Mouse (Mus musculus): ENCODE measurements at regions not wholly inside any gene's neighbourhood (a gene's known extent, or its start where the extent isn't known, plus 50 kb on each side); places are given as distances from the start of the nearest gene placed in this dataset.

DNA sequence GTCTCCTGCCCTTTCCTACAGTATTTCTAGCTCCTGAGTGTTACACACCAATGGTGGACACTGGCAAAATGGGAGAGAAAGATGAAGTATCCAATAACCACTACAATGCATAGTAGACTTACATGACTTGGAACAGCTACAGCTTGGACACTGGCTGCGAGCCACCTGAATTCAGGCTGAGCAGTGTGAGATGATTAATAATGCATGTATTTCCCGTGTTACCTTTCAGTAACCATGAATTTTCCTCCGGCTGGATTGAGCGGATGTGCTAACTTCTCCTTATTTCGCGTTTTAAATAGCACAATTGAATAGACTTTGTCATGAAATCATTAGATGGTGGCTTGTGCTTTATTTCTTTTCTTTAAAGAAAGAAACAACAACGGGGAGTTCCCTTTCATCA is 142.4 kb upstream of the Gm17728 start:
- no peak for DNase-seq
- no peaks in the 10 kb centered on the region; the same call in 1 of the 2 replicates for H3K27me3 ChIP-seq (ENCODE audit: control insufficient read depth, insufficient read depth, low read length)
- no peak overlapping the region for H3K27ac ChIP-seq (ENCODE audit: insufficient read depth, low read length)
- TF ChIP-seq POLR2A (IDR thresholded peaks at IDR 0.05; ENCODE audit: borderline replicate concordance, insufficient read depth, low read length) (no peak), CTCF (IDR thresholded peaks at IDR 0.05; ENCODE audit: borderline replicate concordance, insufficient read depth, low read depth, low read length) (no peak)
- H3K4me1 ChIP-seq (ENCODE audit: control insufficient read depth, insufficient read depth, low read length): no peaks in the 10 kb centered on the region
- WGBS: 37% methylated on average over 7 of the region's 7 CpGs
- no peak overlapping the region for H3K4me3 ChIP-seq (replicated peaks; ENCODE audit: insufficient read depth, low read depth, low read length)

DNA sequence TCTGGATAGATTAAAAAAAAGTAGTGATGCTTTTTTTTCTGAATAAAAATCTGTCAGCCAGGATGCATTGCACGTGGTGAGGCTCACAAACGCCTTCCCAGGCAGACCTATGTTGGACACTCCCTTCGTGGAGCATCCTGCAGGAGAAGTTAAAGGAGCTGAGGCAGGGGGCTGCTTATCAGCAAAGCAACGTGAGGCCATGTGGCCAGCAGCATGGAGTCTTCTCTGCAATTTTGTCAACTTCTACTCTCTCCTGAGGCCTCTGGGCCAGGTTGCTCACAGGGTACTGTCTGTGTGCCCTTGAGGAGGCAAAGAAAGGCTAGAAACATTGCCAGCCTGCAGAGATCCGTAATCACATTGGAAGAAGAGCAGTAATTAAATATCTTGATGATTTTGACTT is 140.0 kb upstream of the Gm17728 start:
- H3K27ac ChIP-seq (ENCODE audit: insufficient read depth, low read length): no peak overlapping the region
- TF ChIP-seq POLR2A (IDR thresholded peaks at IDR 0.05; ENCODE audit: borderline replicate concordance, insufficient read depth, low read length) (no peak), CTCF (IDR thresholded peaks at IDR 0.05; ENCODE audit: borderline replicate concordance, insufficient read depth, low read depth, low read length) (no peak)
- no peak overlapping the region for H3K4me3 ChIP-seq (replicated peaks; ENCODE audit: insufficient read depth, low read depth, low read length)
- WGBS: 82% methylated on average over 5 of the region's 5 CpGs
- H3K27me3 ChIP-seq (ENCODE audit: control insufficient read depth, insufficient read depth, low read length): no peaks in the 10 kb centered on the region
- DNase-seq: no peak
- no peaks in the 10 kb centered on the region for H3K4me1 ChIP-seq (ENCODE audit: control insufficient read depth, insufficient read depth, low read length)

DNA sequence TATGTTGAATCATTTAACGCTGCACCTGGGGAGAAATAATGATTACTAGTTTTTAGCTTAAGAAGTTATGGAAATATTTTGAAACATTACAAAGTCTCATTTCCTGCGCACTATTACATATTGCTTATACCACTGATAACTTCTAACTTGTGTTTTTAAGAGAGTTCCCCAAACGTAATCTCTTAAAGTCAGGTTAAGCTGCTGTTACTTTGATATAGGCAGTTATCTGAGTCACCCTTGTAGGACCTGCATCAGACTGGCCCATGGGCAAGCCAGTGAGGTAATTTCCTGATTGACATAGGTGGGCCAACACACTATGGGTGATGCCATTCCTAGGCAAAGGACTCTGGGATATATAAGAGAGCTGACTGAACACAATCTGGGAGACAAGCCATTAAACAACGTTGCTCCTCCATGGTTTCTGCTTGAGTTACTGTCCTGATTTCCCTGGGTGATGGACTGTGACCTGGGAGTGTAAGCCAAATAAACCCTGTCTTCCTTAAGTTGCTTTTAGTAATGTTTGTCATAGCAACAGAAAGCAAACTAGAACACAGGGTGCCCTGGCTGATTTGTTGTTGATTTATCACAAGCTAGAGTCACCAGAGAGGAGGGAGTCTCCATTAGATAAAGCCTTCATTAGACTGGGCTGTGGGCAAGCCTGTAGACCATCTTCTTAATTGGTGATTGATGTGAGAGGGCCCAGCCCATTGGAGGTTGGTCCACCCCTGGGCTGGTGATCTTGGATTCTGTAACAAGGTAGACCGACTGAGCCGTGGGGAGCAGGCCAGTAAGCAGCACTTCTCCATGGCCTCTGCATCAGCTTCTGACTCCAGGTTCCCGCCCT is 139.3 kb upstream of the Gm17728 start:
- TF ChIP-seq POLR2A (IDR thresholded peaks at IDR 0.05; ENCODE audit: borderline replicate concordance, insufficient read depth, low read length): no peak
- 85% methylated on average over 7 of the region's 7 CpGs for WGBS

DNA sequence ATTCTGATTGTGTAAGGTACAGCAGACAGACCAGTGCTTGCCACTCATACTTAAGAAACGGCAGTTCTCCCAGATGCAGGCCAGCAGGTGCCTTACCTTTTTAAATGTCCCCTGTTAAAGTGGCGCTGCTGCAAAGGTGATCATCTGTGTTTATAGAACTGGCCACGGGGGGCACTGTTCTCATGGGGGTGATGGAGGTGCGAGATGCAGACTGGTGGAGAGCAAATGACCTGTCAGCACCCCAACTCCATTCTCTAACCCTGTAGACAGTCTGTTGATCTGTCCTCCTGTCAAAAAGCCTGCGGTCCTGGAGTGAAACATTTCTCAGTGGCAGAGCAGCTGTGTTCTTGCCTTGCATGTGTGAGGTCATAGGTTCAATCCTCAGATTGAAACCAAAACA is 135.4 kb upstream of the Gm17728 start:
- no peaks in the 10 kb centered on the region for H3K27me3 ChIP-seq (ENCODE audit: control insufficient read depth, insufficient read depth, low read length)
- DNase-seq: no peak
- no peaks in the 10 kb centered on the region for H3K4me1 ChIP-seq (ENCODE audit: control insufficient read depth, insufficient read depth, low read length)
- no peak overlapping the region for H3K4me3 ChIP-seq (replicated peaks; ENCODE audit: insufficient read depth, low read depth, low read length)
- no peak for TF ChIP-seq CTCF (IDR thresholded peaks at IDR 0.05; ENCODE audit: borderline replicate concordance, insufficient read depth, low read depth, low read length)
- TF ChIP-seq POLR2A (IDR thresholded peaks at IDR 0.05; ENCODE audit: borderline replicate concordance, insufficient read depth, low read length): no peak
- WGBS: 66% methylated on average over 5 of the region's 5 CpGs
- no peak overlapping the region for H3K27ac ChIP-seq (ENCODE audit: insufficient read depth, low read length)

More for the DNA sequence above, 139.3 kb upstream of the Gm17728 start:
- no peaks in the 10 kb centered on the region for H3K4me1 ChIP-seq (ENCODE audit: control insufficient read depth, insufficient read depth, low read length)
- H3K27me3 ChIP-seq (ENCODE audit: control insufficient read depth, insufficient read depth, low read length): no peaks in the 10 kb centered on the region
- H3K4me3 ChIP-seq (replicated peaks; ENCODE audit: insufficient read depth, low read depth, low read length): no peak overlapping the region
- no peak overlapping the region for H3K27ac ChIP-seq (ENCODE audit: insufficient read depth, low read length)
- DNase-seq: no peak

DNA sequence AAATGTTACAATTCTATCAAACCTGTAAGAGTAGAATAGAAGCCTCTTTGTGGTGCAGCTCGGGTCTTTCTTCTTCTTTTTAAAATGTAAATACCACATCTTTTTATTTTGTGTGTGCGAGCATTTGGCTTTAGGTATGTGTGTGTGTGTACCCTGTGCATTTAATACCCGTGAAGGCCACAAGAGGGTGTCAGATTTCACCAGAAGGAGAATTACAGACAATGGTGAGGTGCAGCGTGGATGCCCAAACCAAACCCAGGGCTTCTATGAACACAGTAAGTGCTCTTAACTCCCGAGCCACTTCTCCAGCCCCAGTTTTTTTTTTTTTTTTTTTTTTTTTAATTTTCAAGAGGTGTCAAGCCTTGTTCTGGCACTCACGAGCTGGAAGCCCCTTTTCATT is 135.0 kb upstream of the Gm17728 start:
- 71% methylated on average over 6 of the region's 6 CpGs for WGBS
- no peak overlapping the region for H3K4me3 ChIP-seq (replicated peaks; ENCODE audit: insufficient read depth, low read depth, low read length)
- H3K27ac ChIP-seq (ENCODE audit: insufficient read depth, low read length): no peak overlapping the region
- no peaks in the 10 kb centered on the region for H3K4me1 ChIP-seq (ENCODE audit: control insufficient read depth, insufficient read depth, low read length)
- TF ChIP-seq CTCF (IDR thresholded peaks at IDR 0.05; ENCODE audit: borderline replicate concordance, insufficient read depth, low read depth, low read length) (no peak), POLR2A (IDR thresholded peaks at IDR 0.05; ENCODE audit: borderline replicate concordance, insufficient read depth, low read length) (no peak)
- no peaks in the 10 kb centered on the region for H3K27me3 ChIP-seq (ENCODE audit: control insufficient read depth, insufficient read depth, low read length)
- DNase-seq: no peak

DNA sequence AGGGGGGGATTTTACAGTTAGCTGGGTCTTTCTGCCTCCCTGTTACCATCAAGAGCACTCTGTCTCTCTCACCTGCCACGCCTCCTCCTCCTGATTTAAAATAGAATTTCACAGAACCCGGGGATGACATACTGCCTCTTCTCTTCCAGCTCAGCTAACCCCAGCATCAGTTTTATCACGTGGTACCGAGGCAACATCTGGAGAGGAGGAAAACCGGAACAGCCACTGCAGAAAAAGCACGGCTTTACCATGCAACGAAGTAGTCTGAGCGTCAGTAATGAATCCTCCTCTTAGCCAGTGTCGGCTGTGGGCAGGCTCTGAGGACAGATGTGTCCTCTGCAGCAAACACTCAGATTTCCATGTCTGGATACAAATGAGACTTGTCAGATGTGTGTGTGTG is 134.2 kb upstream of the Gm17728 start:
- DNase-seq: no peak
- no peak overlapping the region for H3K27ac ChIP-seq (ENCODE audit: insufficient read depth, low read length)

DNA sequence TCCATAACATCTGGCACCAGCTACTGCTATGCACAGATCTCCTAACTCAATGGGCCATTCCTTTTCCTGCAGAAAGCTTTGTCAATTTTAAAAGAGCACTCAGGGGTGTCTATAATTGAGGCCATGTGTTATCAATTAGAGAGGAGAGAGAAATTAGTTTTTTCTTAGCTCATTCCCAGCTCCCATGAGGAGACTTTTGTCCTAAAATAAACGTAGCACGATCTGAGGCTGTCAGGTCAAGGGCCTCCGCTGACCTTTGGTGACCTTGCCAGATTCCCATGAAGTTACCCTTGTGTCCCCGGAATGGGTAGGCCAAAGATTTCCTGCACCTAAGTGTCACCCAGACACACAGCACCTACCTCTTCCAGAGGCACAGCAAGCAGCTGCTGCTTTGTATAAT is 130.3 kb upstream of the Gm17728 start:
- no peak for TF ChIP-seq POLR2A (IDR thresholded peaks at IDR 0.05; ENCODE audit: borderline replicate concordance, insufficient read depth, low read length)
- no peak for DNase-seq
- WGBS: 54% methylated on average over 4 of the region's 4 CpGs
- Histone ChIP-seq H3K4me1 (ENCODE audit: control insufficient read depth, insufficient read depth, low read length) (no peaks in the 10 kb centered on the region), H3K27ac (ENCODE audit: insufficient read depth, low read length) (no peak overlapping the region), H3K4me3 (replicated peaks; ENCODE audit: insufficient read depth, low read depth, low read length) (no peak overlapping the region), H3K27me3 (ENCODE audit: control insufficient read depth, insufficient read depth, low read length) (no peaks in the 10 kb centered on the region)

More for the DNA sequence above, 134.2 kb upstream of the Gm17728 start:
- no peak overlapping the region for H3K4me3 ChIP-seq (replicated peaks; ENCODE audit: insufficient read depth, low read depth, low read length)
- TF ChIP-seq CTCF (IDR thresholded peaks at IDR 0.05; ENCODE audit: borderline replicate concordance, insufficient read depth, low read depth, low read length): no peak
- TF ChIP-seq POLR2A (IDR thresholded peaks at IDR 0.05; ENCODE audit: borderline replicate concordance, insufficient read depth, low read length): no peak
- 66% methylated on average over 9 of the region's 9 CpGs for WGBS
- no peaks in the 10 kb centered on the region for H3K27me3 ChIP-seq (ENCODE audit: control insufficient read depth, insufficient read depth, low read length)
- H3K4me1 ChIP-seq (ENCODE audit: control insufficient read depth, insufficient read depth, low read length): no peaks in the 10 kb centered on the region

DNA sequence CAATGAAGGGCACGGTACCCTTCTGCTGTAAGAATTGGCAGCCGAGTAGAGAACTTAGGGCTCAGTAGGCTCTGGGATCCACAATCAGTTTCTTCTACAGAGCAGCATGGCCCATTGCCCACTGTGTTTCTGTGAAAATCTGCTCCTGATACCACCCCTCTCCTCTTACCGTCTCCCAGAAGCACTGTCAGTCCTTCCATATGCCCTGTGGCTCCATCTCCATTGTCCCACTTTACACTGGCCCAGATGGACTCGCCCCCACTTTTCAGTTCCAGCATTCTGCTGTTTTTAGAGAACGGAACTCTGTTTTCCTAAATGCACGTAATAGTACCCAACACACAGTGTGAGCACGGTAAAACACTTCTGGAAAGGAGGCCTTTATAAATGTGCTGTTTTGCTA is 129.6 kb upstream of the Gm17728 start:
- Histone ChIP-seq H3K4me3 (replicated peaks; ENCODE audit: insufficient read depth, low read depth, low read length) (no peak overlapping the region), H3K4me1 (ENCODE audit: control insufficient read depth, insufficient read depth, low read length) (no peaks in the 10 kb centered on the region), H3K27me3 (ENCODE audit: control insufficient read depth, insufficient read depth, low read length) (no peaks in the 10 kb centered on the region), H3K27ac (ENCODE audit: insufficient read depth, low read length) (no peak overlapping the region)
- no peak for DNase-seq
- WGBS: 62% methylated on average over 7 of the region's 7 CpGs
- TF ChIP-seq POLR2A (IDR thresholded peaks at IDR 0.05; ENCODE audit: borderline replicate concordance, insufficient read depth, low read length): no peak
- TF ChIP-seq CTCF (IDR thresholded peaks at IDR 0.05; ENCODE audit: borderline replicate concordance, insufficient read depth, low read depth, low read length): no peak
